In genomic region chr9:110633882-110634281, GRCm38 (mm10) we compare ENCODE assay signal across 20 mouse cellular contexts. TPM values are rescaled to one million over a fixed set of nuclear protein-coding genes. Genes with fewer than 3 reads are reported as not detected.
A peak's percentile ranks its signal among the peaks of the same experiment; 100 is the strongest.
DNase-seq lines count a peak whose midpoint lies in the region; ATAC-seq and TF ChIP-seq lines count a peak whose summit lies in the region.
"Had no signal": no experiment of that assay in that cellular context is flagged by ENCODE, and none has a peak within 500 bp of the region (broad histone marks: within the 10 kb centered on the region; RNA-seq: fewer than 3 reads in every experiment).

No protein-coding gene starts in this region.

- no peak overlapping the region for H3K4me2 ChIP-seq in kidney, embryonic 16.5 days (replicated peaks; ENCODE audit: low read depth, low read length)
- H3K4me2 ChIP-seq in liver, embryonic 16.5 days (ENCODE audit: low read depth, low read length) = no peak overlapping the region
- no peak overlapping the region for H3K4me2 ChIP-seq in liver, postnatal 0 days (ENCODE audit: low read depth, low read length)
- H3K4me2 ChIP-seq: heart, embryonic 12.5 days; hindbrain, embryonic 14.5 days had no signal

- no peak overlapping the region for H3K9ac ChIP-seq in kidney, embryonic 16.5 days (replicated peaks; ENCODE audit: low read length)
- H3K9ac ChIP-seq in liver, embryonic 16.5 days (ENCODE audit: low read depth, low read length) = no peak overlapping the region
- no peak overlapping the region for H3K9ac ChIP-seq in liver, postnatal 0 days (replicated peaks)
- H3K9ac ChIP-seq: heart, embryonic 12.5 days; hindbrain, embryonic 14.5 days had no signal

- no peak for ATAC-seq in kidney, embryonic 16.5 days (ENCODE audit: low FRiP score, low TSS enrichment)
- peak; percentile 6; the same call in 1 of the 2 replicates for ATAC-seq in liver, embryonic 16.5 days (ENCODE audit: low read depth)
- no peak for ATAC-seq in liver, postnatal 0 days
- ATAC-seq: forebrain, embryonic 14.5 days had no signal

- no peaks in the 10 kb centered on the region for H3K9me3 ChIP-seq in kidney, embryonic 16.5 days (ENCODE audit: low read length)
- H3K9me3 ChIP-seq in liver, embryonic 16.5 days (replicated peaks; ENCODE audit: control insufficient read depth, low read length) = no peaks in the 10 kb centered on the region
- H3K9me3 ChIP-seq in liver, postnatal 0 days (ENCODE audit: low read length) = no peaks in the 10 kb centered on the region
- H3K9me3 ChIP-seq: G1E; heart, embryonic 12.5 days; hindbrain, embryonic 10.5 days had no signal

- TF ChIP-seq POLR2A in testis, adult 2 months (IDR thresholded peaks at IDR 0.05; ENCODE audit: control insufficient read depth, low read depth, low read length) = no peak

- H3K36me3 ChIP-seq in kidney, embryonic 16.5 days (ENCODE audit: insufficient read depth, low read length) = peaks cover 15% of the 10 kb centered on the region; the same call in 1 of the 2 replicates
- peaks cover 2% of the 10 kb centered on the region; the same call in 1 of the 2 replicates for H3K36me3 ChIP-seq in liver, embryonic 16.5 days (ENCODE audit: control insufficient read depth, insufficient read depth)
- peaks cover 46% of the 10 kb centered on the region for H3K36me3 ChIP-seq in liver, postnatal 0 days (replicated peaks; ENCODE audit: insufficient read depth, low read length)
- no peaks in the 10 kb centered on the region for H3K36me3 ChIP-seq in testis, adult 2 months (ENCODE audit: control insufficient read depth, insufficient read depth, low read length)

- H3K27ac ChIP-seq in kidney, embryonic 16.5 days (ENCODE audit: low read length) = no peak overlapping the region
- no peak overlapping the region for H3K27ac ChIP-seq in liver, embryonic 16.5 days (ENCODE audit: low read length)
- no peak overlapping the region for H3K27ac ChIP-seq in liver, postnatal 0 days (ENCODE audit: low read depth)
- no peak overlapping the region for H3K27ac ChIP-seq in testis, adult 2 months (ENCODE audit: control insufficient read depth, insufficient read depth, low read depth, low read length)
- H3K27ac ChIP-seq: gastrocnemius, adult 2 months; hindbrain, embryonic 10.5 days; hindbrain, embryonic 14.5 days had no signal

- no peak for TF ChIP-seq EP300 in liver, postnatal 0 days (IDR thresholded peaks at IDR 0.05; ENCODE audit: low read depth)

- peak; percentile 38 for DNase-seq in kidney, postnatal 10 days
- no peak for DNase-seq in liver, postnatal 0 days
- no peak for DNase-seq in testis, postnatal 14 days (ENCODE audit: low spot score)
- DNase-seq in natural killer cell, adult 2 months (ENCODE audit: low spot score in 2 of 2) = no peak
- DNase-seq: adrenal gland, adult 8-10 months; adrenal gland, postnatal 36 days; cerebellum, adult 11 months; cerebellum, adult 9-10 months; cerebellum, postnatal 36 days; gastrocnemius, adult 2 months; gastrocnemius, postnatal 25 days had no signal

- no peak overlapping the region for H3K4me3 ChIP-seq in kidney, embryonic 16.5 days (ENCODE audit: low read length)
- no peak overlapping the region for H3K4me3 ChIP-seq in liver, embryonic 16.5 days (ENCODE audit: low read depth, low read length)
- no peak overlapping the region for H3K4me3 ChIP-seq in liver, postnatal 0 days (ENCODE audit: low read depth, low read length)
- peak overlapping the region; percentile 39 for H3K4me3 ChIP-seq in testis, adult 2 months (ENCODE audit: control insufficient read depth, low read depth, low read length)
- H3K4me3 ChIP-seq: gastrocnemius, adult 2 months; heart, embryonic 12.5 days; hindbrain, embryonic 10.5 days had no signal

- H3K4me1 ChIP-seq in kidney, embryonic 16.5 days (ENCODE audit: insufficient read depth, low read length) = peaks cover 16% of the 10 kb centered on the region
- H3K4me1 ChIP-seq in liver, embryonic 16.5 days (ENCODE audit: control insufficient read depth, low read depth, low read length) = no peaks in the 10 kb centered on the region
- no peaks in the 10 kb centered on the region for H3K4me1 ChIP-seq in liver, postnatal 0 days (ENCODE audit: insufficient read depth)
- peaks cover 3% of the 10 kb centered on the region for H3K4me1 ChIP-seq in testis, adult 2 months (ENCODE audit: control insufficient read depth, insufficient read depth, low read length)

- peaks cover 10% of the 10 kb centered on the region; the same call in 1 of the 2 replicates for H3K27me3 ChIP-seq in kidney, embryonic 16.5 days (ENCODE audit: insufficient read depth, low read length)
- H3K27me3 ChIP-seq in liver, embryonic 16.5 days (ENCODE audit: control insufficient read depth, insufficient read depth, low read depth, low read length) = no peaks in the 10 kb centered on the region
- H3K27me3 ChIP-seq in liver, postnatal 0 days (ENCODE audit: insufficient read depth, low read length) = no peaks in the 10 kb centered on the region
- H3K27me3 ChIP-seq in testis, adult 2 months (ENCODE audit: control insufficient read depth, insufficient read depth, low read length) = no peaks in the 10 kb centered on the region
- H3K27me3 ChIP-seq: CH12.LX had no signal

- TF ChIP-seq CTCF in liver, postnatal 0 days (IDR thresholded peaks at IDR 0.05; ENCODE audit: low read depth) = no peak
- no peak for TF ChIP-seq CTCF in testis, adult 2 months (IDR thresholded peaks at IDR 0.05; ENCODE audit: control insufficient read depth, insufficient read depth, insufficient replicate concordance, low read depth, low read length)

- WGBS in kidney, embryonic 16.5 days = 69% methylated on average over 17 of the region's 17 CpGs
- 67% methylated on average over 17 of the region's 17 CpGs for WGBS in liver, embryonic 16.5 days (ENCODE audit: insufficient replicate concordance)
- WGBS in liver, postnatal 0 days (ENCODE audit: insufficient replicate concordance) = 77% methylated on average over 17 of the region's 17 CpGs

RNA-seq across cellular contexts. Expression of gene Nradd, which starts 9.6 kb away (rescaled TPM):
- polyA plus RNA-seq in kidney, embryonic 16.5 days (2015; fragmentation: Nextera tagmentation; extraction: Ambion mirVana) = 60.0 and 61.4 TPM in 2 replicates
- polyA plus RNA-seq in liver, embryonic 16.5 days (2015; fragmentation: Nextera tagmentation; extraction: Ambion mirVana) = 1.4 and 1.9 TPM in 2 replicates
- polyA plus RNA-seq in liver, postnatal 0 days (2015; fragmentation: Nextera tagmentation; extraction: Ambion mirVana) = 1.3 and 1.4 TPM in 2 replicates
- 12.2 and 13.2 TPM in 2 replicates for polyA plus RNA-seq in testis, adult 2 months (2012; rRNA removed)

RNA-seq across cellular contexts. Expression of gene Nbeal2, which starts 20.1 kb away (rescaled TPM):
- 4.8 and 5.0 TPM in 2 replicates for polyA plus RNA-seq in kidney, embryonic 16.5 days (2015; fragmentation: Nextera tagmentation; extraction: Ambion mirVana)
- polyA plus RNA-seq in liver, embryonic 16.5 days (2015; fragmentation: Nextera tagmentation; extraction: Ambion mirVana) = 1.7 and 2.8 TPM in 2 replicates
- 1.5 and 2.0 TPM in 2 replicates for polyA plus RNA-seq in liver, postnatal 0 days (2015; fragmentation: Nextera tagmentation; extraction: Ambion mirVana)
- 5.4 and 6.1 TPM in 2 replicates for polyA plus RNA-seq in testis, adult 2 months (2012; rRNA removed)

RNA-seq across cellular contexts. Expression of gene Ccdc12, which starts 22.4 kb away (rescaled TPM):
- 154 and 155 TPM in 2 replicates for polyA plus RNA-seq in kidney, embryonic 16.5 days (2015; fragmentation: Nextera tagmentation; extraction: Ambion mirVana)
- polyA plus RNA-seq in liver, embryonic 16.5 days (2015; fragmentation: Nextera tagmentation; extraction: Ambion mirVana) = 59.5 and 60.5 TPM in 2 replicates
- 69.3 and 71.1 TPM in 2 replicates for polyA plus RNA-seq in liver, postnatal 0 days (2015; fragmentation: Nextera tagmentation; extraction: Ambion mirVana)
- 76.5 and 78.9 TPM in 2 replicates for polyA plus RNA-seq in testis, adult 2 months (2012; rRNA removed)
